ENCODE assay signal across 8 mouse cellular contexts in the genomic region with DNA sequence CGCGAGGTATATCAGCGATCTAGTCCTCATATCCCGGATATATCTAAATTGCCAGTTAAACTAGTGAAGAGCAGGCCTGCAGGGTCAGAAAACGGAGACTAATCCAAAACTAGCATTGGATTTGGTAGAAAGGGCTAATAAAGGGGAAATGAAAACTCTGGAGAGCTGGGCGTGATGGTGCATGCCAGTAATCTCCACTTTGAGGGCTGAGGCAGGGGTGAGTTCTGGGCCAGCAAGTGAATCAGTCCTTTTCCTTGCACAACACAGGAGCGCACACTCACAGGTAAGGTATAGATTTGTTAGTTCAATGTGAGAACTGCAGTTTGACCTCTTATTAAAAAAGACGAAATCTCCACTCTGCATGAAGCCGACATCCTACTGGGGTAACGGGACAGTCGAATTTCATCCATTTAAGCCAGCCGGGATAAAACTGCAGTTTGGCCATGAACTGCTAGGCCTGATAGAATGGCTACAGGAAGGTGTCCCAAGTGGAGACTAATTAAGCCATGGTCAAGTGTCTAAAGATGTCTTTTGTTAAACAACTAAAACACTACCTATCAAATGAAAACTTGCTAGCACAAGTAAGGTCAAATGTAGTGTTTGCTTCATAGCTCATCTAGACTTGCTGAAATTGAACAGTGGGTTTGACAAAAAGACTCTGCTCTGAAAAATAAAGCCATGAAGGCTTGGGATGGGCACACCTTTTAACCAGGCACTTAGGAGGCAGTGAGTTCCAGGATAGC. TPM values are rescaled to one million over a fixed set of nuclear protein-coding genes. Genes with fewer than 3 reads are reported as not detected.
DNase-seq lines count a peak whose midpoint lies in the region; ATAC-seq and TF ChIP-seq lines count a peak whose summit lies in the region.

No protein-coding gene starts in this region.

- WGBS in embryonic facial prominence, embryonic 11.5 days, result 2% methylated on average over 12 of the region's 12 CpGs
- WGBS in hindbrain, embryonic 15.5 days, result 2% methylated on average over 12 of the region's 12 CpGs
- 1% methylated on average over 12 of the region's 12 CpGs for WGBS in liver, postnatal 0 days (ENCODE audit: insufficient replicate concordance)

- peak; percentile 45 for ATAC-seq in embryonic facial prominence, embryonic 11.5 days (replicated peaks; ENCODE audit: insufficient number of reproducible peaks, low FRiP score, low TSS enrichment, low read depth)
- ATAC-seq in hindbrain, embryonic 15.5 days (ENCODE audit: low FRiP score, low read depth), result peak; percentile 10
- ATAC-seq in liver, postnatal 0 days, result peak; percentile 18

- H3K27ac ChIP-seq in embryonic facial prominence, embryonic 11.5 days (replicated peaks; ENCODE audit: low read depth, low read length), result peak overlapping the region; percentile 94
- peak overlapping the region; percentile 100 for H3K27ac ChIP-seq in hindbrain, embryonic 15.5 days (replicated peaks)
- H3K27ac ChIP-seq in liver, postnatal 0 days (ENCODE audit: low read depth), result peak overlapping the region; percentile 98

- H3K9me3 ChIP-seq in embryonic facial prominence, embryonic 11.5 days (replicated peaks; ENCODE audit: control insufficient read depth, low read length), result no peaks in the 10 kb centered on the region
- no peaks in the 10 kb centered on the region for H3K9me3 ChIP-seq in hindbrain, embryonic 15.5 days
- no peaks in the 10 kb centered on the region for H3K9me3 ChIP-seq in liver, postnatal 0 days (ENCODE audit: low read length)

- TF ChIP-seq CTCF in liver, postnatal 0 days (IDR thresholded peaks at IDR 0.05; ENCODE audit: low read depth), result no peak

- peaks cover 4% of the 10 kb centered on the region; the same call in 1 of the 2 replicates for H3K36me3 ChIP-seq in embryonic facial prominence, embryonic 11.5 days (replicated peaks; ENCODE audit: control insufficient read depth, insufficient read depth, low read depth, low read length)
- H3K36me3 ChIP-seq in hindbrain, embryonic 15.5 days, result peaks cover 26% of the 10 kb centered on the region
- H3K36me3 ChIP-seq in liver, postnatal 0 days (replicated peaks; ENCODE audit: insufficient read depth, low read length), result peaks cover 34% of the 10 kb centered on the region

- peak overlapping the region; percentile 91 for H3K9ac ChIP-seq in embryonic facial prominence, embryonic 11.5 days (replicated peaks; ENCODE audit: low read length)
- H3K9ac ChIP-seq in hindbrain, embryonic 15.5 days, result peak overlapping the region; percentile 75
- peak overlapping the region; percentile 85 for H3K9ac ChIP-seq in liver, postnatal 0 days (replicated peaks)

- no peaks in the 10 kb centered on the region for H3K27me3 ChIP-seq in embryonic facial prominence, embryonic 11.5 days (ENCODE audit: control insufficient read depth, insufficient read depth, low read length)
- no peaks in the 10 kb centered on the region for H3K27me3 ChIP-seq in hindbrain, embryonic 15.5 days
- H3K27me3 ChIP-seq in liver, postnatal 0 days (ENCODE audit: insufficient read depth, low read length), result no peaks in the 10 kb centered on the region

- H3K4me2 ChIP-seq in embryonic facial prominence, embryonic 11.5 days (ENCODE audit: low read depth, low read length), result peak overlapping the region; percentile 44
- peak overlapping the region; percentile 64 for H3K4me2 ChIP-seq in hindbrain, embryonic 15.5 days
- peak overlapping the region; percentile 70 for H3K4me2 ChIP-seq in liver, postnatal 0 days (ENCODE audit: low read depth, low read length)

- H3K4me1 ChIP-seq in embryonic facial prominence, embryonic 11.5 days (ENCODE audit: control insufficient read depth, insufficient read depth, low read length), result no peaks in the 10 kb centered on the region
- peaks cover 33% of the 10 kb centered on the region for H3K4me1 ChIP-seq in hindbrain, embryonic 15.5 days (replicated peaks)
- peaks cover 34% of the 10 kb centered on the region for H3K4me1 ChIP-seq in liver, postnatal 0 days (ENCODE audit: insufficient read depth)

- H3K4me3 ChIP-seq in embryonic facial prominence, embryonic 11.5 days (ENCODE audit: low read depth, low read length), result peak overlapping the region; percentile 49
- H3K4me3 ChIP-seq in hindbrain, embryonic 15.5 days, result peak overlapping the region; percentile 50
- H3K4me3 ChIP-seq in liver, postnatal 0 days (ENCODE audit: low read depth, low read length), result peak overlapping the region; percentile 78

- DNase-seq in left cerebral cortex, postnatal 4 days, result peak; percentile 29
- no peak for DNase-seq in left cerebral cortex, adult 11 months (ENCODE audit: low spot score)
- DNase-seq in R1 (ENCODE audit: low read depth, low spot score), result peak; percentile 63
- DNase-seq in embryonic facial prominence, embryonic 11.5 days (ENCODE audit: low spot score), result peak; percentile 59
- DNase-seq in liver, postnatal 0 days, result peak; percentile 10
- DNase-seq in right cerebral cortex, postnatal 25 days, result peak; percentile 25
- DNase-seq in gastrocnemius, postnatal 14 days, result no peak

- intact Hi-C loops in left cerebral cortex, postnatal 4 days (cut with DNase I), result loop anchor here (2.0 to 5.0 kb wide), 3 partner anchors 42 to 129 kb away; partner anchors contain the start of gene Efcab2
- intact Hi-C loops in gastrocnemius, postnatal 14 days (cut with DNase I; ENCODE audit: low total_unique reads), result no loop called here

- TF ChIP-seq EP300 in liver, postnatal 0 days (IDR thresholded peaks at IDR 0.05; ENCODE audit: low read depth), result no peak

RNA-seq across cellular contexts. Expression of gene Cox20, which starts 0.5 kb away (rescaled TPM):
- 10 to 100 TPM; 43.5 to 54.6 TPM for total RNA-seq in left cerebral cortex, postnatal 4 days (2021)
- polyA plus RNA-seq in embryonic facial prominence, embryonic 11.5 days (2014; fragmentation: Nextera tagmentation; extraction: Ambion mirVana), result 106 and 120 TPM in 2 replicates
- polyA plus RNA-seq in hindbrain, embryonic 15.5 days (2015; fragmentation: Nextera tagmentation; extraction: Ambion mirVana), result 110 and 131 TPM in 2 replicates
- polyA plus RNA-seq in liver, postnatal 0 days (2015; fragmentation: Nextera tagmentation; extraction: Ambion mirVana), result 98.3 and 109 TPM in 2 replicates
- total RNA-seq in gastrocnemius, postnatal 14 days (2021), result 10 to 100 TPM; 25.1 to 30.8 TPM

RNA-seq across cellular contexts. Expression of gene Hnrnpu, which starts 18.1 kb away (rescaled TPM):
- 100 to 1,000 TPM; 539 to 583 TPM for total RNA-seq in left cerebral cortex, postnatal 4 days (2021)
- polyA plus RNA-seq in embryonic facial prominence, embryonic 11.5 days (2014; fragmentation: Nextera tagmentation; extraction: Ambion mirVana), result 823 and 953 TPM in 2 replicates
- 278 and 287 TPM in 2 replicates for polyA plus RNA-seq in hindbrain, embryonic 15.5 days (2015; fragmentation: Nextera tagmentation; extraction: Ambion mirVana)
- 106 and 132 TPM in 2 replicates for polyA plus RNA-seq in liver, postnatal 0 days (2015; fragmentation: Nextera tagmentation; extraction: Ambion mirVana)
- 100 to 1,000 TPM; 143 to 145 TPM for total RNA-seq in gastrocnemius, postnatal 14 days (2021)

Comparison
In these comparisons a context has a peak if more than half of its experiments do, and no peak if none do; other contexts are left out.
1. DNase-seq: peak in left cerebral cortex, postnatal 4 days (single experiment), R1 (single experiment), embryonic facial prominence, embryonic 11.5 days (single experiment), liver, postnatal 0 days (single experiment) and right cerebral cortex, postnatal 25 days (single experiment); none in left cerebral cortex, adult 11 months (single experiment) and gastrocnemius, postnatal 14 days (single experiment).
2. Peak in every context shown above with its lines, with median percentiles within 50 percentile points of each other: ATAC-seq, H3K27ac ChIP-seq, H3K4me2 ChIP-seq, H3K4me3 ChIP-seq and H3K9ac ChIP-seq.